Mouse (Mus musculus) fibroblast of lung, adult 2 months (primary cell): ENCODE measurements at regions not wholly inside any gene's neighbourhood (a gene's known extent, or its start where the extent isn't known, plus 50 kb on each side); places are given as distances from the start of the nearest gene placed in this dataset.

Source experiments
- DNase-seq: peaks from one replicate; pipeline ENCODE4 v3.0.0-alpha.2; 2011; ENCODE audit warnings: low read depth

DNA sequence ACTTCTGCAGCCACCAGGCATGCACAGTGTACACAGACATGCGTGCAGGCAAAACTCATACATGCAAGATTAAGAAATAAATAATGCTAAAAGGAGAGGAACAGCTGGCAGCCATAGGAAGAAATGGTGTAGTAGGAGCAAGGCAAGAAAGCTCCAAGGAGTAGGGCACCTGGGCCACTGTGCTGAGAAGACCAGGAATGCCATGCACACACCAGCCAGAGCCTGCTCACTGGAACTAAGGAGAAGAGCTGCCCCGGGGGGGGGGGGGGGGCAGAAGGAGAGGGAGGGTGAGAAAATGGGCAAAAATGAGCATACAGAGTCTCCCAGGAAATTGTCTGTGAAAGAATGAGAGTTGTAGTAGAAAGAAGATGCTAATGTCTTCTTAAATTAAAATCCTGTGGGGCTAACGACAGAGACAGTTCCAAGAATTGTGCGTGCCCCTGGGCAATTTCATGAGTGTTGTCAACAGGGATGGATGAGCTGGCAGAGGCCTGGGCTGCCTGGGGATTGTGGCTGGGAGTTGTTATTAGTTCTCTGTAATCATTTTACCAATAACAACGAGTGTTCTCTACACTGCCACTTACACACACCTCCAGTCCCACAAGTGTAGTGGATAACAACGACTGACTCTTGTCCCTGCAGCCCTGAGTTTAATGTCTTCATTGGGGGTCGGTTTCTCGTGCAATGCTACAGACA is 54.2 kb upstream of the Syt13 start:
- no peak for DNase-seq
